Mouse (Mus musculus) stomach, embryonic 14.5 days (tissue): Measurements from ENCODE around the gene Gfod1. TPM values are rescaled to one million over a fixed set of nuclear protein-coding genes. Genes with fewer than 3 reads are reported as not detected.

ENCODE experiments used
- ATAC-seq: fragments of 200-750 bp; cut with Nextera tagmentation; 2 replicates; pipeline ENCODE4 v1.8.0; 2017; ENCODE audit warnings: low read depth, moderate TSS enrichment; ENCODE audit not compliant: insufficient number of reproducible peaks, insufficient read depth, low FRiP score
- H3K27ac ChIP-seq: fragments of 300-500 bp; sonication (generic); 2 replicates; pipeline ENCODE4 v1.5.1; 2014; ENCODE audit warnings: mild to moderate bottlenecking, low read length, moderate library complexity, mixed read lengths
- H3K27me3 ChIP-seq: fragments of 300-500 bp; sonication (generic); 2 replicates; pipeline ENCODE4 v1.6.1; 2014; ENCODE audit warnings: low read length, control low read depth, mixed read lengths; ENCODE audit not compliant: control insufficient read depth, insufficient read depth
- H3K36me3 ChIP-seq: fragments of 300-500 bp; sonication (generic); 2 replicates; pipeline ENCODE4 v1.6.1; 2014; ENCODE audit warnings: mild to moderate bottlenecking, control low read depth, low read length, moderate library complexity, mixed read lengths; ENCODE audit not compliant: control insufficient read depth, insufficient read depth
- H3K4me1 ChIP-seq: fragments of 300-500 bp; sonication (generic); 2 replicates; pipeline ENCODE4 v1.6.1; 2014; ENCODE audit warnings: low read length, control low read depth, mixed read lengths; ENCODE audit not compliant: control insufficient read depth, insufficient read depth
- H3K4me2 ChIP-seq: fragments of 300-500 bp; sonication (generic); replicated peaks from 2 replicates; pipeline ENCODE4 v1.6.1; 2014; ENCODE audit warnings: low read depth, low read length, control low read depth
- H3K4me3 ChIP-seq: fragments of 300-500 bp; sonication (generic); 2 replicates; pipeline ENCODE4 v1.5.1; 2014; ENCODE audit warnings: low read depth, low read length, control low read depth
- H3K9ac ChIP-seq: fragments of 300-500 bp; sonication (generic); replicated peaks from 2 replicates; pipeline ENCODE4 v1.6.1; 2014; ENCODE audit warnings: low read depth, mild to moderate bottlenecking, control low read depth, low read length, moderate library complexity, mixed read lengths
- H3K9me3 ChIP-seq: fragments of 300-500 bp; sonication (generic); 2 replicates; pipeline ENCODE4 v1.6.1; 2016; ENCODE audit warnings: low read depth, low read length, control low read depth; ENCODE audit not compliant: control insufficient read depth
- WGBS: fragments of 180-500 bp; shearing (Covaris S2); extraction: QIAGEN DNeasy Blood & Tissue Kit; methylation state at CpG from one replicate; pipeline ENCODE4 v1.1.7; 2014; 5-methylcytosine and 5-hydroxymethylcytosine counted together
- polyA plus RNA-seq: library from polyadenylated mRNA; unstranded; fragments of >200 nt; fragmentation: Nextera tagmentation; extraction: Ambion mirVana; gene quantifications from 2 replicates; pipeline ENCODE4 v1.2.1, GENCODE M21; 2014

Gene Gfod1
- polyA plus RNA-seq, 1 experiment from 2014 or later, result 0.49 TPM

GRCm38 (mm10) chr13:43250653-43251052, 53.3 kb downstream of the Gfod1 start:
- 82% methylated on average over 6 of the region's 6 CpGs for whole genome bisulfite sequencing
- no peak for ATAC-seq
- no peak overlapping the region for H3K27ac ChIP-seq

GRCm38 (mm10) chr13:43250106-43250505, 53.9 kb downstream of the Gfod1 start:
- Histone ChIP-seq H3K27me3 (no peaks in the 10 kb centered on the region), H3K4me1 (no peaks in the 10 kb centered on the region), H3K4me3 (no peak overlapping the region), H3K27ac (no peak overlapping the region), H3K9ac (no peak overlapping the region), H3K9me3 (no peaks in the 10 kb centered on the region), H3K4me2 (no peak overlapping the region), H3K36me3 (no peaks in the 10 kb centered on the region)
- no peak for ATAC-seq
- WGBS, result 80% methylated on average over 9 of the region's 9 CpGs

More at GRCm38 (mm10) chr13:43250653-43251052, 53.3 kb downstream of the Gfod1 start:
- H3K4me1 ChIP-seq, result no peaks in the 10 kb centered on the region
- H3K4me3 ChIP-seq, result no peak overlapping the region
- no peak overlapping the region for H3K9ac ChIP-seq
- no peak overlapping the region for H3K4me2 ChIP-seq
- no peaks in the 10 kb centered on the region for H3K27me3 ChIP-seq
- H3K36me3 ChIP-seq, result no peaks in the 10 kb centered on the region
- no peaks in the 10 kb centered on the region for H3K9me3 ChIP-seq

- H3K36me3 ChIP-seq, result no peaks in the 10 kb centered on the region
- H3K9me3 ChIP-seq, result no peaks in the 10 kb centered on the region
- H3K27ac ChIP-seq, result no peak overlapping the region
- no peak overlapping the region for H3K4me3 ChIP-seq
- no peaks in the 10 kb centered on the region for H3K27me3 ChIP-seq
- no peak overlapping the region for H3K9ac ChIP-seq
- 79% methylated on average over 6 of the region's 6 CpGs for WGBS
- no peaks in the 10 kb centered on the region for H3K4me1 ChIP-seq
- no peak for ATAC-seq
- no peak overlapping the region for H3K4me2 ChIP-seq
These were observed 55.6 kb downstream of the Gfod1 start for GRCm38 (mm10) chr13:43248381-43248780.

- no peak overlapping the region for H3K9ac ChIP-seq
- H3K9me3 ChIP-seq, result no peaks in the 10 kb centered on the region
- 98% methylated on average over 4 of the region's 4 CpGs for WGBS
- H3K27ac ChIP-seq, result no peak overlapping the region
- H3K36me3 ChIP-seq, result no peaks in the 10 kb centered on the region
- H3K4me3 ChIP-seq, result no peak overlapping the region
- H3K27me3 ChIP-seq, result no peaks in the 10 kb centered on the region
- ATAC-seq, result no peak
- no peaks in the 10 kb centered on the region for H3K4me1 ChIP-seq
- H3K4me2 ChIP-seq, result no peak overlapping the region
These were observed 57.1 kb downstream of the Gfod1 start for GRCm38 (mm10) chr13:43246876-43247275.

- Histone ChIP-seq H3K4me1 (peaks cover 6% of the 10 kb centered on the region), H3K27ac (no peak overlapping the region), H3K4me3 (no peak overlapping the region), H3K4me2 (no peak overlapping the region), H3K27me3 (no peaks in the 10 kb centered on the region), H3K9ac (no peak overlapping the region), H3K9me3 (no peaks in the 10 kb centered on the region), H3K36me3 (no peaks in the 10 kb centered on the region)
- ATAC-seq, result no peak
- 31% methylated on average over 7 of the region's 7 CpGs for WGBS
These were observed 60.2 kb downstream of the Gfod1 start for GRCm38 (mm10) chr13:43243793-43244192.

GRCm38 (mm10) chr13:43243240-43243639, 60.7 kb downstream of the Gfod1 start:
- Histone ChIP-seq H3K4me3 (no peak overlapping the region), H3K9ac (no peak overlapping the region), H3K9me3 (no peaks in the 10 kb centered on the region), H3K27ac (no peak overlapping the region), H3K4me2 (no peak overlapping the region), H3K36me3 (no peaks in the 10 kb centered on the region), H3K4me1 (peaks cover 6% of the 10 kb centered on the region), H3K27me3 (no peaks in the 10 kb centered on the region)
- ATAC-seq, result no peak
- WGBS, result 83% methylated on average over 3 of the region's 3 CpGs

GRCm38 (mm10) chr13:43241750-43242149, 62.2 kb downstream of the Gfod1 start:
- H3K9me3 ChIP-seq, result no peaks in the 10 kb centered on the region
- no peaks in the 10 kb centered on the region for H3K36me3 ChIP-seq
- peaks cover 6% of the 10 kb centered on the region for H3K4me1 ChIP-seq
- no peak overlapping the region for H3K27ac ChIP-seq
- H3K4me3 ChIP-seq, result no peak overlapping the region
- H3K9ac ChIP-seq, result no peak overlapping the region
- no peaks in the 10 kb centered on the region for H3K27me3 ChIP-seq
- H3K4me2 ChIP-seq, result no peak overlapping the region
- 84% methylated on average over 2 of the region's 2 CpGs for WGBS
- no peak for ATAC-seq

GRCm38 (mm10) chr13:43241069-43241468, 62.9 kb downstream of the Gfod1 start:
- ATAC-seq, result no peak
- no peak overlapping the region for H3K9ac ChIP-seq
- H3K4me2 ChIP-seq, result no peak overlapping the region
- no peak overlapping the region for H3K4me3 ChIP-seq
- no peaks in the 10 kb centered on the region for H3K27me3 ChIP-seq
- peaks cover 6% of the 10 kb centered on the region for H3K4me1 ChIP-seq
- H3K36me3 ChIP-seq, result no peaks in the 10 kb centered on the region
- H3K9me3 ChIP-seq, result no peaks in the 10 kb centered on the region
- WGBS, result 11% methylated on average over 1 of the region's 1 CpGs
- no peak overlapping the region for H3K27ac ChIP-seq

- 83% methylated on average over 11 of the region's 11 CpGs for WGBS
- no peaks in the 10 kb centered on the region for H3K27me3 ChIP-seq
- H3K4me3 ChIP-seq, result no peak overlapping the region
- H3K9me3 ChIP-seq, result no peaks in the 10 kb centered on the region
- no peak overlapping the region for H3K4me2 ChIP-seq
- no peak for ATAC-seq
- H3K4me1 ChIP-seq, result peaks cover 6% of the 10 kb centered on the region
- H3K27ac ChIP-seq, result no peak overlapping the region
- H3K9ac ChIP-seq, result no peak overlapping the region
- no peaks in the 10 kb centered on the region for H3K36me3 ChIP-seq
These were observed 64.2 kb downstream of the Gfod1 start for GRCm38 (mm10) chr13:43239790-43240216.
